Mouse (Mus musculus) liver, adult 2 months (tissue): Measurements from ENCODE around the gene Smc1b.

Source experiments
- CTCF ChIP-seq: fragments of 200-500 bp; IDR thresholded peaks from 2 replicates; pipeline ENCODE4 v1.5.1; 2011; ENCODE audit warnings: low read depth, low read length, control low read depth
- POLR2A ChIP-seq: fragments of 200-500 bp; IDR thresholded peaks from 2 replicates; pipeline ENCODE4 v1.6.1; 2011; ENCODE audit warnings: low read length, control low read depth; ENCODE audit not compliant: insufficient read depth; ENCODE audit errors: extremely low read depth

- no peak for TF ChIP-seq POLR2A
- no peak for TF ChIP-seq CTCF
Observed at GRCm38 (mm10) chr15:85167086-85167679, 35.4 kb upstream of the Smc1b start.
